26 mouse cellular contexts compared by ENCODE assay signal in the genomic region with DNA sequence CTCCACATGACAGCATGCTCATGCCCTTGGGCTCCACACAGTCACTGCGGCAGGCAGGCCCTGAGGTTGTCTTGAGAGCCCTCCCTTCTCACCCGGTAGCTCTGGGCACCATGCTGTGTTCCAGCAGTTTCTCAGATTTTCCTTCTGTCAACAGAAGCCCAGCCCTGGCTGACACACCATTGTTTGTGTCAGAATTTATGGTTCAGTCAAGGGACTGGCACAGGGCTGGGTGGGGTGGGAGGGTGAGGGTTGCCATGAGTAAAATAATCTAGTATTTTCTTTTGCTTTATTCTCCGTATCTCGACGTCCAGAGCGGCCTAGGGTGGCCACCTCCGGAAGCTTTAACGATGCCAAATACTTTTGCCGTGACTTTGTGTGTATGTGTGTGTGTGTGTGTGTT. TPM values are rescaled to one million over a fixed set of nuclear protein-coding genes. Genes with fewer than 3 reads are reported as not detected.
DNase-seq lines count a peak whose midpoint lies in the region; ATAC-seq and TF ChIP-seq lines count a peak whose summit lies in the region.
"Had no signal": no experiment of that assay in that cellular context is flagged by ENCODE, and none has a peak within 500 bp of the region (broad histone marks: within the 10 kb centered on the region; RNA-seq: fewer than 3 reads in every experiment).

No protein-coding gene starts in this region.

- H3K4me3 ChIP-seq in gastrocnemius, adult 2 months = no peak overlapping the region
- H3K4me3 ChIP-seq in heart, embryonic 15.5 days = no peak overlapping the region
- H3K4me3 ChIP-seq in limb, embryonic 15.5 days = no peak overlapping the region
- H3K4me3 ChIP-seq in limb, embryonic 10.5 days = no peak overlapping the region
- no peak overlapping the region for H3K4me3 ChIP-seq in embryonic facial prominence, embryonic 10.5 days
- H3K4me3 ChIP-seq: forebrain, embryonic 13.5 days; liver, embryonic 15.5 days had no signal

- TF ChIP-seq CTCF in gastrocnemius, adult 2 months (IDR thresholded peaks at IDR 0.05) = no peak

- H3K9ac ChIP-seq in heart, embryonic 15.5 days = no peak overlapping the region
- no peak overlapping the region for H3K9ac ChIP-seq in limb, embryonic 15.5 days
- H3K9ac ChIP-seq: forebrain, embryonic 13.5 days; liver, embryonic 15.5 days; lung, embryonic 14.5 days had no signal

- intact Hi-C loops in gastrocnemius, adult 2 months (cut with DNase I) = no loop called here
- intact Hi-C loops in gastrocnemius, postnatal 14 days (cut with DNase I; ENCODE audit: low total_unique reads) = no loop called here
- intact Hi-C loops in heart, postnatal 10 days (cut with DNase I) = no loop called here

- DNase-seq in gastrocnemius, adult 2 months = no peak
- DNase-seq in gastrocnemius, postnatal 14 days = no peak
- no peak for DNase-seq in heart, postnatal 10 days
- no peak for DNase-seq in limb, embryonic 10.5 days (ENCODE audit: low spot score)
- no peak for DNase-seq in embryonic facial prominence, embryonic 10.5 days (ENCODE audit: low spot score)
- DNase-seq: adrenal gland, postnatal 36 days; cerebellum, adult 18-20 months; gastrocnemius, postnatal 36 days; kidney, adult 18-20 months; layer of hippocampus, adult 9-11 months; lung, embryonic 14.5 days; right cerebral cortex, postnatal 25 days; thymus, adult 2 months; thymus, postnatal 36 days had no signal

- WGBS in heart, embryonic 15.5 days = 71% methylated on average over 9 of the region's 9 CpGs
- WGBS in limb, embryonic 15.5 days = 61% methylated on average over 9 of the region's 9 CpGs
- 87% methylated on average over 9 of the region's 9 CpGs for WGBS in limb, embryonic 10.5 days
- 85% methylated on average over 9 of the region's 9 CpGs for WGBS in embryonic facial prominence, embryonic 10.5 days

- H3K9me3 ChIP-seq in heart, embryonic 15.5 days (replicated peaks) = no peaks in the 10 kb centered on the region
- no peaks in the 10 kb centered on the region for H3K9me3 ChIP-seq in limb, embryonic 15.5 days
- no peaks in the 10 kb centered on the region for H3K9me3 ChIP-seq in limb, embryonic 10.5 days (replicated peaks)
- H3K9me3 ChIP-seq in embryonic facial prominence, embryonic 10.5 days = no peaks in the 10 kb centered on the region
- H3K9me3 ChIP-seq: forebrain, embryonic 13.5 days; liver, embryonic 15.5 days had no signal

- peak overlapping the region; percentile 49 for H3K27ac ChIP-seq in gastrocnemius, adult 2 months
- H3K27ac ChIP-seq in heart, embryonic 15.5 days = peak overlapping the region; percentile 58
- 0 out of 2 replicates have a peak overlapping the region, but pooled peaks have one; percentile 27 for H3K27ac ChIP-seq in limb, embryonic 15.5 days
- H3K27ac ChIP-seq in limb, embryonic 10.5 days = no peak overlapping the region
- H3K27ac ChIP-seq in embryonic facial prominence, embryonic 10.5 days (replicated peaks) = no peak overlapping the region
- H3K27ac ChIP-seq: forebrain, embryonic 13.5 days; kidney, postnatal 0 days; liver, embryonic 15.5 days had no signal

- peaks cover 28% of the 10 kb centered on the region for H3K4me1 ChIP-seq in heart, embryonic 15.5 days (replicated peaks)
- H3K4me1 ChIP-seq in limb, embryonic 15.5 days = peaks cover 31% of the 10 kb centered on the region
- H3K4me1 ChIP-seq in limb, embryonic 10.5 days = peaks cover 14% of the 10 kb centered on the region
- peaks cover 25% of the 10 kb centered on the region for H3K4me1 ChIP-seq in embryonic facial prominence, embryonic 10.5 days
- H3K4me1 ChIP-seq: forebrain, embryonic 13.5 days had no signal

- no peaks in the 10 kb centered on the region for H3K36me3 ChIP-seq in heart, embryonic 15.5 days
- no peaks in the 10 kb centered on the region for H3K36me3 ChIP-seq in limb, embryonic 15.5 days
- no peaks in the 10 kb centered on the region for H3K36me3 ChIP-seq in limb, embryonic 10.5 days
- no peaks in the 10 kb centered on the region for H3K36me3 ChIP-seq in embryonic facial prominence, embryonic 10.5 days (replicated peaks)
- H3K36me3 ChIP-seq: liver, embryonic 15.5 days had no signal

- no peak for ATAC-seq in heart, embryonic 15.5 days (replicated peaks; ENCODE audit: insufficient number of reproducible peaks, insufficient read depth, low FRiP score, low read depth)
- no peak for ATAC-seq in limb, embryonic 15.5 days (ENCODE audit: insufficient number of reproducible peaks, low FRiP score, low TSS enrichment, low read depth)
- ATAC-seq: forebrain, embryonic 13.5 days; hindbrain, embryonic 16.5 days; midbrain, embryonic 16.5 days; Patski had no signal

- no peak overlapping the region for H3K4me2 ChIP-seq in heart, embryonic 15.5 days
- no peak overlapping the region for H3K4me2 ChIP-seq in limb, embryonic 15.5 days
- H3K4me2 ChIP-seq: forebrain, embryonic 13.5 days; liver, embryonic 15.5 days; lung, embryonic 14.5 days; midbrain, embryonic 11.5 days had no signal

- no peaks in the 10 kb centered on the region for H3K27me3 ChIP-seq in heart, embryonic 15.5 days
- H3K27me3 ChIP-seq in limb, embryonic 15.5 days = no peaks in the 10 kb centered on the region
- no peaks in the 10 kb centered on the region for H3K27me3 ChIP-seq in limb, embryonic 10.5 days (ENCODE audit: low read depth, poor library complexity, severe bottlenecking)
- H3K27me3 ChIP-seq in embryonic facial prominence, embryonic 10.5 days (replicated peaks; ENCODE audit: low read depth, poor library complexity, severe bottlenecking) = no peaks in the 10 kb centered on the region
- H3K27me3 ChIP-seq: forebrain, embryonic 13.5 days; liver, embryonic 15.5 days; Patski had no signal

RNA-seq across cellular contexts. Expression of gene Afap1l2, which starts 26.3 kb away (rescaled TPM):
- 1 to 10 TPM; 1.6 TPM for total RNA-seq in gastrocnemius, adult 2 months (2021)
- 10 to 100 TPM in 1 of 2 experiments, 1 to 10 TPM in 1; 6.0 to 11.0 TPM for total RNA-seq in gastrocnemius, postnatal 14 days (2021)
- polyA plus RNA-seq in heart, embryonic 15.5 days (2015; fragmentation: Nextera tagmentation; extraction: Ambion mirVana) = 2.6 and 5.4 TPM in 2 replicates
- total RNA-seq in heart, postnatal 10 days (2021) = 10 to 100 TPM; 11.0 to 13.4 TPM
- polyA plus RNA-seq in limb, embryonic 15.5 days (2015; fragmentation: Nextera tagmentation; extraction: Ambion mirVana) = 12.0 and 12.9 TPM in 2 replicates
- polyA plus RNA-seq in limb, embryonic 10.5 days (2016; fragmentation: Nextera tagmentation; extraction: Ambion mirVana) = 0.51 and 1.1 TPM in 2 replicates
- polyA plus RNA-seq in embryonic facial prominence, embryonic 10.5 days (2016; fragmentation: Nextera tagmentation; extraction: Ambion mirVana) = 4.4 and 5.2 TPM in 2 replicates
- total RNA-seq: megakaryocyte, adult 5-6 weeks; MEL; neutrophil, adult 5-6 weeks had no signal

Comparison
In these comparisons a context has a peak if more than half of its experiments do, and no peak if none do; other contexts are left out.
1. H3K27ac ChIP-seq: peak in gastrocnemius, adult 2 months (single experiment), heart, embryonic 15.5 days (single experiment) and limb, embryonic 15.5 days (single experiment); none in limb, embryonic 10.5 days (single experiment) and embryonic facial prominence, embryonic 10.5 days (single experiment).